Mouse (Mus musculus): Measurements from ENCODE around the gene Lrch1. TPM values are rescaled to one million over a fixed set of nuclear protein-coding genes. Genes with fewer than 3 reads are reported as not detected.

Lrch1 gene
- polyA plus RNA-seq, 1 experiment from 2014 or later, result 12.4 TPM

GRCm38 (mm10) chr14:74943581-74944117 is 4.0 kb downstream of the Lrch1 start:
- ATAC-seq (ENCODE audit: insufficient read depth, low FRiP score), result no peak
- Histone ChIP-seq H3K9ac (ENCODE audit: low read length) (no peak overlapping the region), H3K4me2 (ENCODE audit: low read depth, low read length) (no peak overlapping the region), H3K4me1 (ENCODE audit: control insufficient read depth, insufficient read depth, low read length) (peaks cover 18% of the 10 kb centered on the region), H3K27me3 (ENCODE audit: control insufficient read depth, insufficient read depth, low read length) (no peaks in the 10 kb centered on the region), H3K9me3 (replicated peaks; ENCODE audit: control insufficient read depth, low read length) (no peaks in the 10 kb centered on the region), H3K36me3 (ENCODE audit: control insufficient read depth, insufficient read depth, low read length) (no peaks in the 10 kb centered on the region), H3K27ac (ENCODE audit: low read length) (no peak overlapping the region), H3K4me3 (replicated peaks; ENCODE audit: low read length) (no peak overlapping the region)
- 86% methylated on average over 6 of the region's 6 CpGs for WGBS

GRCm38 (mm10) chr14:74943024-74943423 is 4.7 kb downstream of the Lrch1 start:
- Histone ChIP-seq H3K27me3 (ENCODE audit: control insufficient read depth, insufficient read depth, low read length) (no peaks in the 10 kb centered on the region), H3K4me1 (ENCODE audit: control insufficient read depth, insufficient read depth, low read length) (peaks cover 12% of the 10 kb centered on the region)
- WGBS, result 64% methylated on average over 8 of the region's 8 CpGs

GRCm38 (mm10) chr14:74941591-74941990 is 6.1 kb downstream of the Lrch1 start:
- H3K36me3 ChIP-seq (ENCODE audit: control insufficient read depth, insufficient read depth, low read length), result no peaks in the 10 kb centered on the region
- H3K4me1 ChIP-seq (ENCODE audit: control insufficient read depth, insufficient read depth, low read length), result peaks cover 17% of the 10 kb centered on the region; the same call in 1 of the 2 replicates
- no peaks in the 10 kb centered on the region for H3K9me3 ChIP-seq (replicated peaks; ENCODE audit: control insufficient read depth, low read length)
- H3K27me3 ChIP-seq (ENCODE audit: control insufficient read depth, insufficient read depth, low read length), result no peaks in the 10 kb centered on the region
- H3K4me3 ChIP-seq (replicated peaks; ENCODE audit: low read length), result no peak overlapping the region
- no peak for ATAC-seq (ENCODE audit: insufficient read depth, low FRiP score)
- no peak overlapping the region for H3K27ac ChIP-seq (ENCODE audit: low read length)
- WGBS, result 71% methylated on average over 7 of the region's 7 CpGs
- H3K4me2 ChIP-seq (ENCODE audit: low read depth, low read length), result no peak overlapping the region
- no peak overlapping the region for H3K9ac ChIP-seq (ENCODE audit: low read length)

More at GRCm38 (mm10) chr14:74943024-74943423, 4.7 kb downstream of the Lrch1 start:
- ATAC-seq (ENCODE audit: insufficient read depth, low FRiP score), result no peak
- Histone ChIP-seq H3K27ac (ENCODE audit: low read length) (no peak overlapping the region), H3K9ac (ENCODE audit: low read length) (no peak overlapping the region), H3K4me2 (ENCODE audit: low read depth, low read length) (no peak overlapping the region), H3K9me3 (replicated peaks; ENCODE audit: control insufficient read depth, low read length) (no peaks in the 10 kb centered on the region), H3K4me3 (replicated peaks; ENCODE audit: low read length) (no peak overlapping the region), H3K36me3 (ENCODE audit: control insufficient read depth, insufficient read depth, low read length) (no peaks in the 10 kb centered on the region)

DNA sequence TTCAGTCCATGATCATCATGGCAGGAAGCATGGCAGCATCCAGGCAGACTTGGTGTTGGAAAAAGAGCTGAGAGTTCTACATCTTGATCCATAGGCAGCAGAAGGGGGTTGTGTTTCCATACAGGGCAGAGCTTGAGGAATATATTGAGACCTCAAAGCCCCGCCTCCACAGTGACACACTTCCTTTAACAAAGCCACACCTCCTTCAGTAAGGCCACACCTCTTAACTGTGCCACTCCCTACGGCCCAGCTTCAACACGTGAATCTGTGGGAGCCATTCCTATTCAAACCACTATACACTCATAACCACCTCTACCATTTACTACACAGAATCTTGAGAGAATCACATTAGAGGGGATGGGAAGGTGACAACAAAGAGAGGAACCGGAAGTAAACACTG is 6.9 kb downstream of the Lrch1 start:
- WGBS, result 82% methylated on average over 4 of the region's 4 CpGs
- H3K27me3 ChIP-seq (ENCODE audit: control insufficient read depth, insufficient read depth, low read length), result no peaks in the 10 kb centered on the region
- H3K9ac ChIP-seq (ENCODE audit: low read length), result no peak overlapping the region
- H3K36me3 ChIP-seq (ENCODE audit: control insufficient read depth, insufficient read depth, low read length), result no peaks in the 10 kb centered on the region; the same call in 1 of the 2 replicates
- H3K4me1 ChIP-seq (ENCODE audit: control insufficient read depth, insufficient read depth, low read length), result peaks cover 11% of the 10 kb centered on the region; the same call in 1 of the 2 replicates
- no peak overlapping the region for H3K4me2 ChIP-seq (ENCODE audit: low read depth, low read length)
- ATAC-seq (ENCODE audit: insufficient read depth, low FRiP score), result no peak
- no peak overlapping the region for H3K27ac ChIP-seq (ENCODE audit: low read length)
- no peak overlapping the region for H3K4me3 ChIP-seq (replicated peaks; ENCODE audit: low read length)
- H3K9me3 ChIP-seq (replicated peaks; ENCODE audit: control insufficient read depth, low read length), result no peaks in the 10 kb centered on the region

GRCm38 (mm10) chr14:74939355-74939754 is 8.3 kb downstream of the Lrch1 start:
- Histone ChIP-seq H3K4me1 (ENCODE audit: control insufficient read depth, insufficient read depth, low read length) (0 out of 2 replicates have a peak, but pooled peaks cover 8% of the 10 kb centered on the region), H3K27ac (ENCODE audit: low read length) (peak overlapping the region; percentile 29; the same call in 1 of the 2 replicates), H3K36me3 (ENCODE audit: control insufficient read depth, insufficient read depth, low read length) (no peaks in the 10 kb centered on the region; the same call in 1 of the 2 replicates), H3K4me3 (replicated peaks; ENCODE audit: low read length) (no peak overlapping the region), H3K9ac (ENCODE audit: low read length) (no peak overlapping the region), H3K27me3 (ENCODE audit: control insufficient read depth, insufficient read depth, low read length) (no peaks in the 10 kb centered on the region), H3K9me3 (replicated peaks; ENCODE audit: control insufficient read depth, low read length) (no peaks in the 10 kb centered on the region), H3K4me2 (ENCODE audit: low read depth, low read length) (no peak overlapping the region)
- no peak for ATAC-seq (ENCODE audit: insufficient read depth, low FRiP score)
- 74% methylated on average over 9 of the region's 9 CpGs for WGBS

- 0 out of 2 replicates have a peak, but pooled peaks cover 11% of the 10 kb centered on the region for H3K4me1 ChIP-seq (ENCODE audit: control insufficient read depth, insufficient read depth, low read length)
- H3K27me3 ChIP-seq (ENCODE audit: control insufficient read depth, insufficient read depth, low read length), result no peaks in the 10 kb centered on the region
- no peak overlapping the region for H3K4me3 ChIP-seq (replicated peaks; ENCODE audit: low read length)
- H3K36me3 ChIP-seq (ENCODE audit: control insufficient read depth, insufficient read depth, low read length), result no peaks in the 10 kb centered on the region; the same call in 1 of the 2 replicates
- no peaks in the 10 kb centered on the region for H3K9me3 ChIP-seq (replicated peaks; ENCODE audit: control insufficient read depth, low read length)
- H3K27ac ChIP-seq (ENCODE audit: low read length), result peak overlapping the region; percentile 29; the same call in 1 of the 2 replicates
- H3K4me2 ChIP-seq (ENCODE audit: low read depth, low read length), result no peak overlapping the region
- WGBS, result 73% methylated on average over 3 of the region's 3 CpGs
- ATAC-seq (ENCODE audit: insufficient read depth, low FRiP score), result no peak
- no peak overlapping the region for H3K9ac ChIP-seq (ENCODE audit: low read length)
Measured at GRCm38 (mm10) chr14:74938896-74939295, 8.8 kb downstream of the Lrch1 start.

DNA sequence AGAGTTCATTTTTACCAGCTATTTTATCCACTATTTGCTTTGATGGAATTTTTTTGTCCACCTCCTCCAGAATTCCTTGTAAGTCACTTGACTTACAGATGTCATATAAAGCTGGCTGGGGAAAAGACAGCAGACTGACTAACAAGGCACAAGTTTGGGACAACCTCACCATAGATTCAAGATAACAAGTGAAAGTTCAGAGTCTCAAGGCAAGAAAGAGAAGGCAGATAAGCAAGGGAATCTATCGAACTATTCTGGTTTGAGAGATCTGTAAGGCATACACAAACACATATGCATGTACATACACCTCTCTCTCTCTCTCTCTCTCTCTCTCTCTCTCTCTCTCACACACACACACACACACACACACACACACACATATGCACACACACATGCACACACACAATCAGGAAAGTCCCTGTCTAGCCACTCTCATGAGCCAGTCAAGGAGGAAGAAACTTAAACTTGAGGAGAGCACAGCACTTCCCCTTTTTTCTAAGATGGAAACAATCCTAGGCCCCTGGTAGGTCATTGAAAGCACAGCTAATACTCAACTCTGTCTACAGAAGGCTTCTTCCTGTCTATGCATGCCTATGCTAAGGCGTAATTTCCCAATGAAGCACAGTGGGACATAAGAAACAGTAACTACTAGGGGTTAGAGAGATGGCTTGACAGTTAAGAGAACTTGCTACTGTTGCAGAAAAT is 11.0 kb downstream of the Lrch1 start:
- ATAC-seq (ENCODE audit: insufficient read depth, low FRiP score), result no peak
- H3K4me3 ChIP-seq (replicated peaks; ENCODE audit: low read length), result no peak overlapping the region
- H3K9ac ChIP-seq (ENCODE audit: low read length), result no peak overlapping the region
- no peaks in the 10 kb centered on the region for H3K9me3 ChIP-seq (replicated peaks; ENCODE audit: control insufficient read depth, low read length)
- no peak overlapping the region for H3K27ac ChIP-seq (ENCODE audit: low read length)
- 81% methylated on average over 2 of the region's 2 CpGs for whole genome bisulfite sequencing
- H3K4me2 ChIP-seq (ENCODE audit: low read depth, low read length), result no peak overlapping the region
- H3K36me3 ChIP-seq (ENCODE audit: control insufficient read depth, insufficient read depth, low read length), result no peaks in the 10 kb centered on the region; the same call in 1 of the 2 replicates
- H3K27me3 ChIP-seq (ENCODE audit: control insufficient read depth, insufficient read depth, low read length), result no peaks in the 10 kb centered on the region
- H3K4me1 ChIP-seq (ENCODE audit: control insufficient read depth, insufficient read depth, low read length), result 0 out of 2 replicates have a peak, but pooled peaks cover 7% of the 10 kb centered on the region

GRCm38 (mm10) chr14:74935111-74935510 is 12.6 kb downstream of the Lrch1 start:
- Histone ChIP-seq H3K36me3 (ENCODE audit: control insufficient read depth, insufficient read depth, low read length) (no peaks in the 10 kb centered on the region; the same call in 1 of the 2 replicates), H3K9me3 (replicated peaks; ENCODE audit: control insufficient read depth, low read length) (no peaks in the 10 kb centered on the region), H3K27me3 (ENCODE audit: control insufficient read depth, insufficient read depth, low read length) (no peaks in the 10 kb centered on the region), H3K4me3 (replicated peaks; ENCODE audit: low read length) (no peak overlapping the region), H3K27ac (ENCODE audit: low read length) (no peak overlapping the region), H3K9ac (ENCODE audit: low read length) (no peak overlapping the region), H3K4me2 (ENCODE audit: low read depth, low read length) (no peak overlapping the region), H3K4me1 (ENCODE audit: control insufficient read depth, insufficient read depth, low read length) (0 out of 2 replicates have a peak, but pooled peaks cover 10% of the 10 kb centered on the region)
- 95% methylated on average over 6 of the region's 6 CpGs for WGBS
- no peak for ATAC-seq (ENCODE audit: insufficient read depth, low FRiP score)

GRCm38 (mm10) chr14:74933960-74934710 is 13.5 kb downstream of the Lrch1 start:
- H3K4me1 ChIP-seq (ENCODE audit: control insufficient read depth, insufficient read depth, low read length), result 0 out of 2 replicates have a peak, but pooled peaks cover 10% of the 10 kb centered on the region
- H3K36me3 ChIP-seq (ENCODE audit: control insufficient read depth, insufficient read depth, low read length), result no peaks in the 10 kb centered on the region; the same call in 1 of the 2 replicates
- H3K4me2 ChIP-seq (ENCODE audit: low read depth, low read length), result no peak overlapping the region
- no peaks in the 10 kb centered on the region for H3K27me3 ChIP-seq (ENCODE audit: control insufficient read depth, insufficient read depth, low read length)
- ATAC-seq (ENCODE audit: insufficient read depth, low FRiP score), result no peak
- H3K9ac ChIP-seq (ENCODE audit: low read length), result no peak overlapping the region
- no peak overlapping the region for H3K27ac ChIP-seq (ENCODE audit: low read length)
- H3K4me3 ChIP-seq (replicated peaks; ENCODE audit: low read length), result no peak overlapping the region
- H3K9me3 ChIP-seq (replicated peaks; ENCODE audit: control insufficient read depth, low read length), result no peaks in the 10 kb centered on the region
- WGBS, result 74% methylated on average over 14 of the region's 14 CpGs
